Mouse (Mus musculus): Measurements from ENCODE around the gene Brms1. TPM values are rescaled to one million over a fixed set of nuclear protein-coding genes. Genes with fewer than 3 reads are reported as not detected.

Brms1 gene
- polyA plus RNA-seq (2014; fragmentation: Illumina TruSeq; extraction: RNeasy Lipid Tissue Mini Kit (QIAGEN cat#74804); ENCODE audit: low replicate concordance), result not detected

GRCm38 (mm10) chr19:5040862-5041523, at the start of gene Brms1:
Brms1 (plus strand) TSS chr19:5041354.

DNA sequence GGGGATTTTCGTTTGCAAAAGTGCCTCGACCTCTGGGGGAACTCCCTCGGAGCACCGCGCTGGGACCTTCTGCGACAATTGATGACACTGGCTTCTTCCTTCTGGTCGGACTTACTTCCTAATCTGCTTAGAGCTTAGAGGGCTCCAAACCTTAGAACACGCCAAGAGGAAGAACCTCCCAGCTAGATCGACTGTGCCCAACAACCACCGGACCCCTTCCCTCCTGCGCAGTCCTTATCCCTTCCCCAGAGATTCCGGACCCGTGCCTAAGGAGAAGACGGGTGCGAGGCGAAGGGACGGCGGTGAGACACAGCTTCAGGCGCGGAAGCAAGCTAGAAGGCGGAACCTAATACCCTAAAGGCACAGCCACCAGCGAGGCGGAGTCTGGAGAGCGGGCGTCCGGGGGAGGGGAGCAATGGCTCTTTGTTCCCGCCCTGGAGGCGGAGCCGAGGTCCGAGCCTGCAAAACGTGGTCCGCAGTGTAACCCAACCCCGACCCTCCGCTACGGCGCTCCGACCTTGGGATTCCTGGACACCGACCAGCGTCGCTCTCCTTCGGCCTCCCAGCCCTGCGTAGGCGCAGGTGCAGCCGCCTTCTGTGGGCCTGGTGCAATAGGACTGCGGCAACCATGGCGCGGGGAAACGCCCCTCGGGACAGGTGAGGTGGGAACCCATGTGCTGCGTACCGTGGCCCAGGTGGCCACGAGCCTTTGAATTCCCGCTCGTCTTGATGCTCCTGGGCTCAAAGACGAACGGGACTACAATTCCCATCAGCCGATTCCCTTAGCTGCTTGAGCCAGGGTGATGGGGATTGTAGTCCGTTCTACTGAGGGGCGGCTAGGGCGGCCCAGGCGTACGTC, 17.3 kb upstream of the Brms1 start, which contains the start of gene Slc29a2:
Slc29a2 (plus strand) TSS at position 240 of the 859 bp plus-strand sequence.

GRCm38 (mm10) chr19:5038709-5039156, 2.4 kb upstream of the Brms1 start, which contains the start of the genes B4gat1 and AC124502.3:
B4gat1 (plus strand) TSS chr19:5038826.
AC124502.3 (plus strand) TSS chr19:5038891.

DNA sequence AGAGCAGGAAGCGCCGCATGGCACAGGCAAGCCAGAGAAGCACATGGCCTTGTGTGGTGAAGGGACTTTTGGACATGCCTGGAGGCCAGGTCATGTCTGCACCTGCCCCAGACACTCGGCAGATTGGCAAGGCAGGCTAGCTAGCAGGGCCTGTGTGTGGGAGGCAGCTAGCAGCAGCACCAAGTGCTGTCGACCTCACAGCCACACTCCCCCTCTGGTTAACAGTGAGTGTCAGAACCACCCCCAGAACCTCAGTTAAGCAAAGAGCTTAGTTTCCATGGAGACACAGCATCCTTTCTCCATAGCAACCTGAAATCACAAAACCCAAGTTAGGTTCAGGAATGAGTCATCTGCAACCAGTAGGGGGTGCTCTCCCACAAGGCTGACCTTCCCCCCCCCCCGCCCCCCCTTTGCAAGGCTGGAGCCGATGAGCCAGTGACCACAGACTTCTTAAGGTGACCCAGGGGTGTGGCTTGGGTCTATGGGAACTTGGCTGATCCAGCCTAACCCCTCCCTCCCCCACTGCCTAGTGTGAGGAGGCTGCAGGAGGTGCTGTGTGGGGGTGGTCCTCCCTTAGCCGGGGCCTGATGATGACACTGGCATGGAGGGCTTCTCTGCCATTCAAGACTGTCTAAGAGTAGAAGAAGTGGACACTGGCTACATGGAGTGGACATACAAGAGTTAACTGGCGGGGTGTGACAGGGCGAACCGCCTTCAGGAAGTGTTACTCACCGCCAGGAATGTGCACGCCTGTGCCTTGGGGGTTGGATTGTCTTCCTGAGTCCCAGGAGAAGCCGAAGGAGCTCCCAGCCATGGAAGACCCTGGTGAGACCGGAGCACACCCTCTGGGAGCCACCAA, 9.1 kb downstream of the Brms1 start, which contains the start of gene Rin1:
Rin1 (plus strand) TSS at position 435 of the 859 bp plus-strand sequence.

DNA sequence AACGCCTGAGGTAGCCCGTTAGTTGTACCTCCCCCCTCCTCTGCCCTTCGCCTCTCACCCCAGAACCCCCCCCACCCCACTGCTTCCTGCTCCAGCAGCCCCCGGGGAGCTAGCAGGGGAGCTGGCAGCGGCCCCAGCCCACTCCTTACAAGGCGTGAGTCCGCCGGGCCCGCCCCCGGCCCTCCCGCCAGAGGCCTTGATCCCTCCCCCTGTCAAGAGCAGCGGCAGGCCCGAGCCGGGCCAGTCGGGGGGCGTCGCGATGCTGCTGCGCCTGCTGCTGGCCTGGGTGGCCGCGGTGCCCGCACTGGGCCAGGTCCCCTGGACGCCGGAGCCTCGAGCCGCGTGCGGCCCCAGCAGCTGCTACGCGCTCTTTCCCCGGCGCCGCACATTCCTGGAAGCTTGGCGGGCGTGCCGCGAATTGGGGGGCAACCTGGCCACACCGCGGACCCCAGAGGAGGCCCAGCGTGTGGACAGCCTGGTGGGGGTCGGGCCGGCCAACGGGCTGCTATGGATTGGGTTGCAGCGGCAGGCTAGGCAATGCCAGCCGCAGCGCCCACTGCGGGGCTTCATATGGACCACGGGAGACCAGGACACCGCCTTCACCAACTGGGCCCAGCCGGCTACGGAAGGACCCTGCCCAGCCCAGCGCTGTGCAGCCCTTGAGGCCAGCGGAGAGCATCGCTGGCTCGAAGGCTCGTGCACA, 26.9 kb downstream of the Brms1 start, which contains the start of gene Cd248:
Cd248 (plus strand) TSS at position 212 of the 703 bp plus-strand sequence.

GRCm38 (mm10) chr19:5085145-5085863, 44.1 kb downstream of the Brms1 start, which contains the start of gene Tmem151a:
Tmem151a (minus strand) TSS chr19:5085531.

DNA sequence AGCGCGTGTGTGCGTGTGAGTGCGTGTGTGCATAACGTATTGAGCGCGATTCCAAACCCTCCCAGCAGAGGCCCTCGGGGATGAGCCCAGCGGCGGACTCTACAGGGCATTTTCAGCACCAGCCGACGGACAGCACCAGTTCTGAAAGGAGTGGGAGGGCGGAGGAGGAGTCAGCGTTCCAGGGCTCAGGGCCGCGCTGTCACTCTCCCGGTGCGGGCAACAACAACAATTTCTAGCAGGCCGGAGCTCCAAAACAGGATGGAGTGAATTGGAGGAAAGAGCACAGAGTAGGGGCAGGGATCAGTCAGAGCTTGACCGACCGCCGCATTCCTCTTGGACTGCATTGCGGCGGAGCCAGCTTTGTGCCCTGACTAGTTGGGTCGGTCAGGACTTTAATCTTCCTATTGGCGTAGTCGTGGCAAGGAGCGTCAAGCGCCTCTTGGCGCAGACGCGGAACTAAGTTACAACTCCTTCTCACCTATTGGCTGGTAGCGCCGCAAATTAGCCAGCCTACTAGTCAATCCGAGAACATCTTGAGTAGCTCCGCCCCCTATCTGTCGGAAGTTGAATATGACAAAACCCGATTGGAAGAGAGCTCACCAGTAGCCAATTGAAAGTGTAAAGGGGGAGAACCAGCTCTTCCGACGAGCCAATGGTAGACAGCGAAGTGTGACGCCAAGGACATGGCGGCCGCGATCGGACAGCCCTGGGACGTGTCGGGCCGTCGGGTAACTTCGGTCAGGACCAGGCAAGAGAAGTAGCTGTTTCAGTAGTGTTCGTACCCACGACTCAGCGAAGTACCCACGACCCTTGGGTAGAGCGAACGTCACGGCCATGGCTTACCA, 47.0 kb downstream of the Brms1 start, which contains the start of gene Yif1a:
Yif1a (plus strand) TSS at position 655 of the 845 bp plus-strand sequence.

DNA sequence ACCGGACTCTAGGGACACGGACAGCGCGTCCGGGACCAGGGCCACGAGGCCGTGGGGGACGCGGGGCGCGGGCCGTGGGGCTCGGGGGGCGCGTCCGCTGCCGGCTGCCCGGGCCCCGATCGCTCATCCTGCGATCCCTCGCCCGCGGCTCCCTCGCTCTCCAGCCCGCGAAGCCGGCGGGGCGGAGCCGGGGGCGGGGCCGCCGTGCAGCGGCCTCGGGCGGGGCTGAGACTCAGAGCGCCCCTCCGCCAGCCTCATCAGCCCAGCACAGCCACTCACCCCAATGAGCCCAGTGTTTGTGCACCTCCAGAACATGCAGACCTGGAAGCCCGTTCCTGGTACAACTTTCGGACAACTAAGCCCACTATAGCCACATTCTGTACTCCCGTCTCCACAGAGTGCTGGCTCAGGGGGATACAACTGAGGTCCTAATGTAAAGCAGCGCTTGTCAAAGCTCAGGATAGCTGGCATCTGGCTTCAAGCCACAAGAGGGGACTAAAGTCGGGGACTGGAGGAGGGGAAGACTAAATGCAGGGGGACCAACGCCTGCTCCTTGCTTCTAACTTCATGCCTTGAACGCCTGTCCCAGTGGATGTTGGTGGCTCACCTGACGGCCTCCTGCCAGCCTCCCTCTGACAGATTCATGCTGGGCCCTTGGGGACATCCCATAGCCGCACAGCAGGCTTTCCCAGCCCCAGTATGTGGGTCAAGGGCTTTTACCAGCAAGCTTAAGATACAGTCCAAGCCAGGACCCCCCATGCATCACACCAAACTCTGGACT, 57.4 kb downstream of the Brms1 start, which contains the start of gene Cnih2:
Cnih2 (minus strand) TSS at position 159 of the 781 bp plus-strand sequence.

Other genes with a start within 250 kb of the Brms1 start
- 11.8 TPM for gene Rbm4, start 247.5 kb upstream of the Brms1 start, polyA plus RNA-seq (2014; fragmentation: Illumina TruSeq; extraction: RNeasy Lipid Tissue Mini Kit (QIAGEN cat#74804); ENCODE audit: low replicate concordance)
- 6.5 TPM for gene Gm21992, start 229.7 kb upstream of the Brms1 start, polyA plus RNA-seq (2014; fragmentation: Illumina TruSeq; extraction: RNeasy Lipid Tissue Mini Kit (QIAGEN cat#74804); ENCODE audit: low replicate concordance)
- 6.1 TPM for gene Rbm14, start 229.7 kb upstream of the Brms1 start, polyA plus RNA-seq (2014; fragmentation: Illumina TruSeq; extraction: RNeasy Lipid Tissue Mini Kit (QIAGEN cat#74804); ENCODE audit: low replicate concordance)
- gene Ccs, start 202.0 kb upstream of the Brms1 start, polyA plus RNA-seq (2014; fragmentation: Illumina TruSeq; extraction: RNeasy Lipid Tissue Mini Kit (QIAGEN cat#74804); ENCODE audit: low replicate concordance), result 0.74 TPM
- 0.11 TPM for gene Ccdc87, start 202.0 kb upstream of the Brms1 start, polyA plus RNA-seq (2014; fragmentation: Illumina TruSeq; extraction: RNeasy Lipid Tissue Mini Kit (QIAGEN cat#74804); ENCODE audit: low replicate concordance)
- gene Ctsf, start 186.2 kb upstream of the Brms1 start, polyA plus RNA-seq (2014; fragmentation: Illumina TruSeq; extraction: RNeasy Lipid Tissue Mini Kit (QIAGEN cat#74804); ENCODE audit: low replicate concordance), result 1.3 TPM
- gene Actn3, start 163.4 kb upstream of the Brms1 start, polyA plus RNA-seq (2014; fragmentation: Illumina TruSeq; extraction: RNeasy Lipid Tissue Mini Kit (QIAGEN cat#74804); ENCODE audit: low replicate concordance), result not detected
- 12.5 TPM for gene Zdhhc24, start 162.7 kb upstream of the Brms1 start, polyA plus RNA-seq (2014; fragmentation: Illumina TruSeq; extraction: RNeasy Lipid Tissue Mini Kit (QIAGEN cat#74804); ENCODE audit: low replicate concordance)
- 0.63 TPM for gene Bbs1, start 134.7 kb upstream of the Brms1 start, polyA plus RNA-seq (2014; fragmentation: Illumina TruSeq; extraction: RNeasy Lipid Tissue Mini Kit (QIAGEN cat#74804); ENCODE audit: low replicate concordance)
- 1.7 TPM for gene Dpp3, start 113.1 kb upstream of the Brms1 start, polyA plus RNA-seq (2014; fragmentation: Illumina TruSeq; extraction: RNeasy Lipid Tissue Mini Kit (QIAGEN cat#74804); ENCODE audit: low replicate concordance)
- gene Peli3, start 98.2 kb upstream of the Brms1 start, polyA plus RNA-seq (2014; fragmentation: Illumina TruSeq; extraction: RNeasy Lipid Tissue Mini Kit (QIAGEN cat#74804); ENCODE audit: low replicate concordance), result 0.30 TPM
- 11.4 TPM for gene Mrpl11, start 79.2 kb upstream of the Brms1 start, polyA plus RNA-seq (2014; fragmentation: Illumina TruSeq; extraction: RNeasy Lipid Tissue Mini Kit (QIAGEN cat#74804); ENCODE audit: low replicate concordance)
- not detected for gene Npas4, start 51.0 kb upstream of the Brms1 start, polyA plus RNA-seq (2014; fragmentation: Illumina TruSeq; extraction: RNeasy Lipid Tissue Mini Kit (QIAGEN cat#74804); ENCODE audit: low replicate concordance)
- not detected for gene Slc29a2, start 17.5 kb upstream of the Brms1 start, polyA plus RNA-seq (2014; fragmentation: Illumina TruSeq; extraction: RNeasy Lipid Tissue Mini Kit (QIAGEN cat#74804); ENCODE audit: low replicate concordance)
- gene B4gat1, start 2.5 kb upstream of the Brms1 start, polyA plus RNA-seq (2014; fragmentation: Illumina TruSeq; extraction: RNeasy Lipid Tissue Mini Kit (QIAGEN cat#74804); ENCODE audit: low replicate concordance), result 7.2 TPM
- 0.30 TPM for gene AC124502.3, start 2.5 kb upstream of the Brms1 start, polyA plus RNA-seq (2014; fragmentation: Illumina TruSeq; extraction: RNeasy Lipid Tissue Mini Kit (QIAGEN cat#74804); ENCODE audit: low replicate concordance)
- gene Rin1, start 9.1 kb downstream of the Brms1 start, polyA plus RNA-seq (2014; fragmentation: Illumina TruSeq; extraction: RNeasy Lipid Tissue Mini Kit (QIAGEN cat#74804); ENCODE audit: low replicate concordance), result 0.26 TPM
- not detected for gene Cd248, start 26.7 kb downstream of the Brms1 start, polyA plus RNA-seq (2014; fragmentation: Illumina TruSeq; extraction: RNeasy Lipid Tissue Mini Kit (QIAGEN cat#74804); ENCODE audit: low replicate concordance)
- gene Tmem151a, start 44.2 kb downstream of the Brms1 start, polyA plus RNA-seq (2014; fragmentation: Illumina TruSeq; extraction: RNeasy Lipid Tissue Mini Kit (QIAGEN cat#74804); ENCODE audit: low replicate concordance), result not detected
- 21.1 TPM for gene Yif1a, start 47.2 kb downstream of the Brms1 start, polyA plus RNA-seq (2014; fragmentation: Illumina TruSeq; extraction: RNeasy Lipid Tissue Mini Kit (QIAGEN cat#74804); ENCODE audit: low replicate concordance)
- not detected for gene Cnih2, start 57.2 kb downstream of the Brms1 start, polyA plus RNA-seq (2014; fragmentation: Illumina TruSeq; extraction: RNeasy Lipid Tissue Mini Kit (QIAGEN cat#74804); ENCODE audit: low replicate concordance)
- 0.67 TPM for gene Rab1b, start 65.7 kb downstream of the Brms1 start, polyA plus RNA-seq (2014; fragmentation: Illumina TruSeq; extraction: RNeasy Lipid Tissue Mini Kit (QIAGEN cat#74804); ENCODE audit: low replicate concordance)
- gene Klc2, start 77.2 kb downstream of the Brms1 start, polyA plus RNA-seq (2014; fragmentation: Illumina TruSeq; extraction: RNeasy Lipid Tissue Mini Kit (QIAGEN cat#74804); ENCODE audit: low replicate concordance), result not detected
- 0.74 TPM for gene Pacs1, start 231.8 kb downstream of the Brms1 start, polyA plus RNA-seq (2014; fragmentation: Illumina TruSeq; extraction: RNeasy Lipid Tissue Mini Kit (QIAGEN cat#74804); ENCODE audit: low replicate concordance)

Measured in small intestine, adult 10 weeks (tissue).